ENCODE assay signal across 9 mouse cellular contexts in genomic region chr8:84068316-84069035, GRCm38 (mm10). TPM values are rescaled to one million over a fixed set of nuclear protein-coding genes. Genes with fewer than 3 reads are reported as not detected.
DNase-seq lines count a peak whose midpoint lies in the region; ATAC-seq and TF ChIP-seq lines count a peak whose summit lies in the region.
"Had no signal": no experiment of that assay in that cellular context is flagged by ENCODE, and none has a peak within 500 bp of the region (broad histone marks: within the 10 kb centered on the region; RNA-seq: fewer than 3 reads in every experiment).

No protein-coding gene starts in this region.

- H3K9ac ChIP-seq in forebrain, embryonic 13.5 days: 0 out of 2 replicates have a peak overlapping the region, but pooled peaks have one; percentile 18
- no peak overlapping the region for H3K9ac ChIP-seq in forebrain, embryonic 16.5 days (replicated peaks; ENCODE audit: low read depth, low read length)
- H3K9ac ChIP-seq in lung, embryonic 14.5 days: no peak overlapping the region
- H3K9ac ChIP-seq in intestine, embryonic 14.5 days (ENCODE audit: low read length): no peak overlapping the region

- no peak overlapping the region for H3K27ac ChIP-seq in forebrain, embryonic 13.5 days
- H3K27ac ChIP-seq in forebrain, embryonic 16.5 days (ENCODE audit: low read length): no peak overlapping the region
- H3K27ac ChIP-seq in lung, embryonic 14.5 days (ENCODE audit: low read depth): peak overlapping the region; percentile 10; the same call in 1 of the 2 replicates
- no peak overlapping the region for H3K27ac ChIP-seq in intestine, embryonic 14.5 days (ENCODE audit: low read depth)

- H3K27me3 ChIP-seq in forebrain, embryonic 13.5 days: no peaks in the 10 kb centered on the region
- no peaks in the 10 kb centered on the region for H3K27me3 ChIP-seq in forebrain, embryonic 16.5 days (replicated peaks; ENCODE audit: control insufficient read depth, insufficient read depth, low read length)
- H3K27me3 ChIP-seq in lung, embryonic 14.5 days (ENCODE audit: insufficient read depth, low read length): no peaks in the 10 kb centered on the region
- H3K27me3 ChIP-seq in intestine, embryonic 14.5 days (replicated peaks; ENCODE audit: control insufficient read depth, insufficient read depth, low read length): no peaks in the 10 kb centered on the region

- H3K9me3 ChIP-seq in forebrain, embryonic 13.5 days (replicated peaks): no peaks in the 10 kb centered on the region
- no peaks in the 10 kb centered on the region for H3K9me3 ChIP-seq in forebrain, embryonic 16.5 days (ENCODE audit: control insufficient read depth, low read length)
- no peaks in the 10 kb centered on the region for H3K9me3 ChIP-seq in lung, embryonic 14.5 days (ENCODE audit: low read depth, low read length)
- no peaks in the 10 kb centered on the region for H3K9me3 ChIP-seq in intestine, embryonic 14.5 days (ENCODE audit: control insufficient read depth, low read length)

- no peak overlapping the region; the same call in 1 of the 2 replicates for H3K4me2 ChIP-seq in forebrain, embryonic 13.5 days
- H3K4me2 ChIP-seq in forebrain, embryonic 16.5 days (ENCODE audit: low read length): no peak overlapping the region
- peak overlapping the region; percentile 80 for H3K4me2 ChIP-seq in lung, embryonic 14.5 days
- peak overlapping the region; percentile 56 for H3K4me2 ChIP-seq in intestine, embryonic 14.5 days (ENCODE audit: low read length)

- H3K36me3 ChIP-seq in forebrain, embryonic 13.5 days (ENCODE audit: poor library complexity, severe bottlenecking): no peaks in the 10 kb centered on the region
- no peaks in the 10 kb centered on the region for H3K36me3 ChIP-seq in forebrain, embryonic 16.5 days (ENCODE audit: control insufficient read depth, insufficient read depth)
- no peaks in the 10 kb centered on the region for H3K36me3 ChIP-seq in lung, embryonic 14.5 days (ENCODE audit: insufficient read depth)
- H3K36me3 ChIP-seq in intestine, embryonic 14.5 days (ENCODE audit: control insufficient read depth, insufficient read depth, low read length): no peaks in the 10 kb centered on the region

- DNase-seq in lung, embryonic 14.5 days: peak; percentile 81
- DNase-seq in lung, adult 18-20 months: no peak
- DNase-seq in intestine, embryonic 14.5 days (ENCODE audit: low spot score): no peak
- DNase-seq in naive thymus-derived CD4-positive, alpha-beta T cell, adult 2 months (ENCODE audit: low read depth): peak; percentile 33
- DNase-seq in embryo, embryonic 10.5 days (ENCODE audit: low spot score): no peak
- DNase-seq in left cerebral cortex, postnatal 25 days (ENCODE audit: low spot score in 2 of 2): no peak

- no peak for TF ChIP-seq CTCF in lung, embryonic 14.5 days (IDR thresholded peaks at IDR 0.05; ENCODE audit: low read depth)

- intact Hi-C loops in left cerebral cortex, postnatal 25 days (cut with DNase I): no loop called here

- WGBS in forebrain, embryonic 13.5 days: 85% methylated on average over 12 of the region's 12 CpGs
- WGBS in forebrain, embryonic 16.5 days: 81% methylated on average over 12 of the region's 12 CpGs
- 24% methylated on average over 12 of the region's 12 CpGs for WGBS in lung, embryonic 14.5 days
- WGBS in intestine, embryonic 14.5 days: 51% methylated on average over 12 of the region's 12 CpGs

- no peak for ATAC-seq in forebrain, embryonic 13.5 days
- ATAC-seq in forebrain, embryonic 16.5 days: no peak
- ATAC-seq in lung, embryonic 14.5 days (ENCODE audit: insufficient read depth): no peak
- ATAC-seq in intestine, embryonic 14.5 days (replicated peaks; ENCODE audit: low FRiP score, low TSS enrichment, low read depth): no peak

- H3K4me1 ChIP-seq in forebrain, embryonic 13.5 days: peaks cover 59% of the 10 kb centered on the region
- peaks cover 42% of the 10 kb centered on the region for H3K4me1 ChIP-seq in forebrain, embryonic 16.5 days (replicated peaks; ENCODE audit: control insufficient read depth, insufficient read depth, low read length)
- H3K4me1 ChIP-seq in lung, embryonic 14.5 days (ENCODE audit: insufficient read depth): peaks cover 19% of the 10 kb centered on the region; the same call in 1 of the 2 replicates
- peaks cover 28% of the 10 kb centered on the region for H3K4me1 ChIP-seq in intestine, embryonic 14.5 days (replicated peaks; ENCODE audit: control insufficient read depth, insufficient read depth, low read length)

- no peak overlapping the region for H3K4me3 ChIP-seq in forebrain, embryonic 13.5 days
- no peak overlapping the region for H3K4me3 ChIP-seq in forebrain, embryonic 16.5 days (replicated peaks; ENCODE audit: low read length)
- H3K4me3 ChIP-seq in lung, embryonic 14.5 days (ENCODE audit: low read depth, low read length): 0 out of 2 replicates have a peak overlapping the region, but pooled peaks have one; percentile 96
- no peak overlapping the region for H3K4me3 ChIP-seq in intestine, embryonic 14.5 days (ENCODE audit: low read depth, low read length)

RNA-seq across cellular contexts. Expression of gene Rfx1, which starts 1.8 kb away (rescaled TPM):
- 6.7 and 8.3 TPM in 2 replicates for polyA plus RNA-seq in forebrain, embryonic 13.5 days (2015; fragmentation: Nextera tagmentation; extraction: Ambion mirVana)
- 8.7 and 11.3 TPM in 2 replicates for polyA plus RNA-seq in forebrain, embryonic 16.5 days (2015; fragmentation: Nextera tagmentation; extraction: Ambion mirVana)
- polyA plus RNA-seq in lung, embryonic 14.5 days (2014; fragmentation: Nextera tagmentation; extraction: Ambion mirVana): 12.9 and 13.3 TPM in 2 replicates
- 11.1 and 11.6 TPM in 2 replicates for polyA plus RNA-seq in intestine, embryonic 14.5 days (2014; fragmentation: Nextera tagmentation; extraction: Ambion mirVana)
- total RNA-seq in left cerebral cortex, postnatal 25 days (2021): 10 to 100 TPM; 21.4 to 24.4 TPM

RNA-seq across cellular contexts. Expression of gene Gm10643, which starts 3.5 kb away (rescaled TPM):
- polyA plus RNA-seq in forebrain, embryonic 13.5 days (2015; fragmentation: Nextera tagmentation; extraction: Ambion mirVana): 1.1 and 1.5 TPM in 2 replicates
- 1.0 and 1.1 TPM in 2 replicates for polyA plus RNA-seq in forebrain, embryonic 16.5 days (2015; fragmentation: Nextera tagmentation; extraction: Ambion mirVana)
- polyA plus RNA-seq in lung, embryonic 14.5 days (2014; fragmentation: Nextera tagmentation; extraction: Ambion mirVana): 1.4 and 1.7 TPM in 2 replicates
- polyA plus RNA-seq in intestine, embryonic 14.5 days (2014; fragmentation: Nextera tagmentation; extraction: Ambion mirVana): 1.5 and 1.9 TPM in 2 replicates
- 1 to 10 TPM; 3.4 to 4.2 TPM for total RNA-seq in left cerebral cortex, postnatal 25 days (2021)

RNA-seq across cellular contexts. Expression of gene Rln3, which starts 23.7 kb away (rescaled TPM):
- polyA plus RNA-seq in forebrain, embryonic 13.5 days (2015; fragmentation: Nextera tagmentation; extraction: Ambion mirVana): not detected in 2 replicates
- polyA plus RNA-seq in forebrain, embryonic 16.5 days (2015; fragmentation: Nextera tagmentation; extraction: Ambion mirVana): not detected in 2 replicates
- polyA plus RNA-seq in lung, embryonic 14.5 days (2014; fragmentation: Nextera tagmentation; extraction: Ambion mirVana): not detected in 2 replicates
- 0.40 and 0.41 TPM in 2 replicates for polyA plus RNA-seq in intestine, embryonic 14.5 days (2014; fragmentation: Nextera tagmentation; extraction: Ambion mirVana)
- total RNA-seq in left cerebral cortex, postnatal 25 days (2021): not detected
- total RNA-seq: layer of hippocampus, postnatal 10 days had no signal

RNA-seq across cellular contexts. Expression of gene Il27ra, which starts 26.1 kb away (rescaled TPM):
- 0.23 and 0.29 TPM in 2 replicates for polyA plus RNA-seq in forebrain, embryonic 13.5 days (2015; fragmentation: Nextera tagmentation; extraction: Ambion mirVana)
- 0.65 and 0.79 TPM in 2 replicates for polyA plus RNA-seq in forebrain, embryonic 16.5 days (2015; fragmentation: Nextera tagmentation; extraction: Ambion mirVana)
- polyA plus RNA-seq in lung, embryonic 14.5 days (2014; fragmentation: Nextera tagmentation; extraction: Ambion mirVana): 1.1 TPM in 2 replicates
- polyA plus RNA-seq in intestine, embryonic 14.5 days (2014; fragmentation: Nextera tagmentation; extraction: Ambion mirVana): 0.69 and 1.2 TPM in 2 replicates
- total RNA-seq in left cerebral cortex, postnatal 25 days (2021): under 1 TPM; 0.16 to 0.62 TPM

RNA-seq across cellular contexts. Expression of gene Dcaf15, which starts 36.1 kb away (rescaled TPM):
- 17.0 and 19.2 TPM in 2 replicates for polyA plus RNA-seq in forebrain, embryonic 13.5 days (2015; fragmentation: Nextera tagmentation; extraction: Ambion mirVana)
- polyA plus RNA-seq in forebrain, embryonic 16.5 days (2015; fragmentation: Nextera tagmentation; extraction: Ambion mirVana): 16.0 and 20.6 TPM in 2 replicates
- 9.5 and 10.8 TPM in 2 replicates for polyA plus RNA-seq in lung, embryonic 14.5 days (2014; fragmentation: Nextera tagmentation; extraction: Ambion mirVana)
- 10.8 and 11.7 TPM in 2 replicates for polyA plus RNA-seq in intestine, embryonic 14.5 days (2014; fragmentation: Nextera tagmentation; extraction: Ambion mirVana)
- 10 to 100 TPM; 16.8 to 18.4 TPM for total RNA-seq in left cerebral cortex, postnatal 25 days (2021)

Comparison
In these comparisons a context has a peak if more than half of its experiments do, and no peak if none do; other contexts are left out.
1. DNase-seq: peak in lung, embryonic 14.5 days (single experiment) and naive thymus-derived CD4-positive, alpha-beta T cell, adult 2 months (single experiment); none in lung, adult 18-20 months (0 of 2), intestine, embryonic 14.5 days (single experiment), embryo, embryonic 10.5 days (single experiment) and left cerebral cortex, postnatal 25 days (0 of 2).
2. H3K4me2 ChIP-seq: peak in lung, embryonic 14.5 days (single experiment) and intestine, embryonic 14.5 days (single experiment); none in forebrain, embryonic 13.5 days (single experiment) and forebrain, embryonic 16.5 days (single experiment).